Mouse (Mus musculus) layer of hippocampus, postnatal 36 days (tissue): ENCODE measurements at regions not wholly inside any gene's neighbourhood (a gene's known extent, or its start where the extent isn't known, plus 50 kb on each side); places are given as distances from the start of the nearest gene placed in this dataset.
"Not testable (repeated sequence)": the region's sequence is repeated elsewhere in the genome, so short reads cannot be mapped to it uniquely, and the experiment has no call there.

ENCODE experiments used
- DNase-seq, 2 experiments: peaks; one replicate each; pipeline ENCODE4 v3.0.0; 2022

GRCm38 (mm10) chr1:35875210-35875811 is 192.9 kb upstream of the Hs6st1 start:
- DNase-seq: no peak

- peak in 1 of 2 experiments; percentile 7 for DNase-seq
Measured at GRCm38 (mm10) chr1:35878426-35878825, 189.8 kb upstream of the Hs6st1 start.

DNA sequence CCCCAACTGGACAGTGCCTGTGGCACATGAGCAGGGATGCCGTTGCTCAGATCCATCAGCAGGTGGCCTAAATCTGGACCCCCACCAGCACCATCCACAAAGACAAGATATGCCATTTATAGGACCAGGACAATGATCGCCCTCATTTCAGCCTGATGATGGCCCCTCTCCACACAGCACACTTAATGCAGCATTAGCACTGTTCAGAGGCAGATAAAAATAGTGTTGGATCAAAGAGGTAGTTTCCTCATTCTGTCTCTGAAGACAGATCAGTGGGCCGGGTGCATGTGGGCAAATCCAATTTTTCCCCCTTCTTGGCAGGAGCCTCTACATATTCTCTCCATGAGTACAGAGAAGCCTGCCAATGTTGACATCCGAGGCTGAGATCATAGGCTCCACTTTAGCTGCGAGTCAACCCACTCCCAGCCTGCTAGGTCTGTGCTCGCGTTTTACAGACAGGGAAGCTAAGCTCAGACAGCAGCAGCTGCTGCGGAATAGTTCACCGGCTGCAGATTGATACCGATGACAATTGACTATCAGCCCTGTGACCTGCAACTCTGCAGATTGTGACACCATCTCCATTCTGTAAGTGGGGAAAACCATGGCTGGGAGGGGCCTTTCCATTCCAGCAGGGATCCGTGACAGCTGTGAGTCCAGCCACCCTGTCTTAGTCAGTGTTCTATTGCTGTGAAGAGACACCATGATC is 188.7 kb upstream of the Hs6st1 start:
- DNase-seq: peak; percentile 83 to 86

DNA sequence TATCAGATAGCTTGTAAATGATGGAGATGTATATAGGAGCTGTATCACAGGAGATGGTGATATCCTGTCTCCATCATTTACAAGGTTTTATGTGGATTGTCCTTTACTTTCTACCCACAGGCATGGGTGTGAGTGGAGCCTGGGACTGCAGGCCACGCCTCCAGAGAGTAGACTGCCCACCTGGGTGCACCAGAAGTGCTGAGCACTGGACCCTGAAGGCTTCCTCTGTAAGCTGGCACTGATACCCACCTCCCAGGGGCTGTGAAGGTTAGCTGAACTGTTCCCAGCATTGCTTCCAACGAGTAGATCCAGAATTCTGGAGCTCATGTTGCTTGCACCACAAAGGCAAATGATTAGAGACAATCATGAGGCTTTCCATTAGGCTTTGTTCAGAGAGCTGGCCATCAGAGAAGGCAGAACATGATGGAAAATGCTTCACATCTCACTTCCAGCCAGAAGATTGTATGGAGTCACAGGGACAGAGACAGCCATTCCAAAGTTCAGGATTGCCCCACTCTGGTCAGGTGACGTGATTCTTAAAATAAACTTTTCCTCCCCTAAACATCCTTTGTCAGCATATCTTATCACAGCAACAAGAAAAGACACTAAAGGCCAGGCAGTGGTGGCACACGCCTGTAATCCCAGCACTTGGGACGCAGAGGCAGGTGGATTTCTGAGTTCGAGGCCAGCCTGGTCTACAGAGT is 187.5 kb upstream of the Hs6st1 start:
- DNase-seq: no peak

GRCm38 (mm10) chr1:35881521-35881920 is 186.7 kb upstream of the Hs6st1 start:
- no peak for DNase-seq

DNA sequence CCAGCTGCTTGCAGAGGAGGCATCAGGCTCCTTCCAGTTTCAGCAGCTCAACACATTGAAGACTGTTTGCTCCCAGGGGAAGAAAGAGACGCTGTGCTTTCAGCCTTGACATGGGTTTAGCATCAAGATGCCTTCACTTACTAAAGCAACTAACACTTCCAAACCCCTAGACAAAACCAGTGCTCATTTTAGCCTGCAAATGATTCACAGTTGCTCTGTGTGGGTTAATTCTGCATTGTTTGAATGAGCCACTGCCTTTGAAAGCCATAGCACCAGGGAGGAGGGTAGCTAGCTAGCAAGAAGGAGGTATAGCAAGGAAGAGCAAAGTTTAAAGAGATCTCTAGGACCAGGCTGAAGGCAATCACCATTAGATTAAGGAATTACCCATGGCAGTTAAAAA is 186.1 kb upstream of the Hs6st1 start:
- DNase-seq: no peak

GRCm38 (mm10) chr1:35889731-35890499 is 178.3 kb upstream of the Hs6st1 start:
- no peak for DNase-seq

- no peak for DNase-seq
Measured at GRCm38 (mm10) chr1:35890500-35890900, 177.7 kb upstream of the Hs6st1 start.

DNA sequence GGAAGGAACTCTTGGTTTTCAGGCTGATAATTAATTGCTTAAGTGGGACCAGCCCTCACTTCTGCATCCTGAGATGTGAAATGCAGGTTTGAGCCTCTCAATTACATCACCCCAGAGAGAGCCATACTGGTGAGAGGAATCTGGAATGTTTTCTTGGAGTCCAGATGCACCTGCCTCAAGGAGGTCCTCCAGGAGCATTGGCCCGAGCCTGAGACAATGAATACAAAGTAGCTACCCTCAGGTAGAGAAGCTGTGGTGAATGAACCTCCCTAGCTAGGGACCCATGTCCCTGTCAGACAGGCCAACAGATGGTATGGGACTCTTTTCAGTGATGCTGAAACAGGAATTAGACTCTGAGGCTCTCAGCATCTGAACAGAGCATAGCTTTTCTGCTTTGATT is 168.7 kb upstream of the Hs6st1 start:
- no peak for DNase-seq

DNA sequence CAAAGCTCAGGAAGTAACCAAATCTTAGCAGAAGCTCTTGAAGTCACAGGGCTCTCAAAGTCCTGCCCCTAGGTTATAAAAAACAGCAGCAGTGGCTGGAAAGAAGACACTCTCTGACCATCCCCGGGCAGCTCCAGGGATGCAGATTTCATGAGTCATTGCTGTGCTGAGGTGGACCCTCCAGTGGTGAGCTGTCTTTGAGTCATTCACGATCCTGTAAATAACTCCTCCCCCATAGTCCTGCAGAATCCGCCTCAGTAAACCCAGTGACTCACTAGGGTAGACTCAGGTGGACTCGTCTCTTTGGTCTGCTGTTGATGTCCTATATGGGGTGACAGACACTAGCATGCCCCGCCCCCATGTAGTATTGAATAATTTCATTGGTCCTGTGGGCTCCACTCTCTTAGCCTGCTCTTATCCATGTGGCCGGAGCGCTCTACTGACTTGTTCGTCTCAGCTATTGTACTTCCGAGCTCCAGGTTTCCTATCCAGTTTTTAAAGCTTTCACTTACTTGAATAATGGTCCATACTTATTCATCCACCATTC is 164.1 kb upstream of the Hs6st1 start:
- DNase-seq: no peak

DNA sequence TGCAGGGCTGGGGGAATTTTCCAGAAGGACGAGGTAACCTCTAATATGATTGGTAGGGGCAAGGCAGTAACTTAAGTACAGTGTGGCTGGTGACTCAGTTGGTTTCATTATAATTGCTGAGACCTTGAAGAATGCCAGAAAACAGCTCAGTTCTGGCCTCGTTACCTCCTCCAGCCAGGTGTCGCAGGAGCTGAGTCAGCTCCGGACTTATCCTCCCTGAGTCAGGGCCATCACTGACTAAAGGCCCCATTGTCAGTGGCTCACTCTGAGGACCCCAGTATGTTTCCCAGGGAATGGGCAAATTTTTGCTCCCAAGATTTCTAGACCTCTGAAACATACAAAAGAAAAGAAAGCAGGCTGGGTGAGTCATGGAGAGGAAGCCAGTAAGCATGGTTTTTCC is 154.6 kb upstream of the Hs6st1 start:
- DNase-seq: no peak

DNA sequence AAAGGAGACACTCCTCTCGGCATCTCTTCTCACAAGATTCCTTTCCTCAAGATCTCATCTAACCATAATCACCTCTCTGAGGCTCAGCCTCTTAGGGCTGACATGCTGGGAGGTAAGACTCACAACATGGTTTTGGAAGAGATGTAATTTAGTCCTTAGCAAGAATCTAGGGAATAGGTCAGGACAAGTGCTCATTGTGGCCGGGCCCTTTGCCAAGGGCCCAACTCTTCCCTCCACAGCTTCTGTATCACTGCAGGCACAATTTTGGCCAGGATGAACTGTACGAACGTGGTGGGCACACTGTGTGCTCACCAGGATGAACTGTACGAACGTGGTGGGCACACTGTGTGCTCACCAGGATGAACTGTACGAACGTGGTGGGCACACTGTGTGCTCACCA is 154.0 kb upstream of the Hs6st1 start:
- DNase-seq: not testable (repeated sequence)

DNA sequence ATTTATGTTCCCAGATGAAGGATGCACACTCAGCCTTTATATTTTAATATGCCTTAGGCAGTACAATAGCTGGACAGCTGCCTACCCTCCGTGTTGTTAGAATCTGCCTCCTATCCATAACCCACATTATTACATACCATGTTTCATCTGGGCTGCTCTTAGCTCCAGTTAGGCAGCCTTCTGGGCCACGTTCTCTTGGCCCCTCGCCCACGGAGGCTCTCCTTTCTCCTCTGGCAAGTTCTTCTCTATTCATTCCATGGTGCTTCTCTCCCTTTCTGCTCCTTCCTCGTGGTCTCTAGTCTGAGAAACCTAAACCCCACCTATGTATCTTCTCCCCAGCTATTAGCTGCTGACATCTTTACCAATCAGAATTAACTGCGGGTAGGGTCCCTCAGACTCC is 152.7 kb upstream of the Hs6st1 start:
- DNase-seq: no peak

- DNase-seq: no peak
Measured at GRCm38 (mm10) chr1:35919840-35920734, 148.1 kb upstream of the Hs6st1 start.

DNA sequence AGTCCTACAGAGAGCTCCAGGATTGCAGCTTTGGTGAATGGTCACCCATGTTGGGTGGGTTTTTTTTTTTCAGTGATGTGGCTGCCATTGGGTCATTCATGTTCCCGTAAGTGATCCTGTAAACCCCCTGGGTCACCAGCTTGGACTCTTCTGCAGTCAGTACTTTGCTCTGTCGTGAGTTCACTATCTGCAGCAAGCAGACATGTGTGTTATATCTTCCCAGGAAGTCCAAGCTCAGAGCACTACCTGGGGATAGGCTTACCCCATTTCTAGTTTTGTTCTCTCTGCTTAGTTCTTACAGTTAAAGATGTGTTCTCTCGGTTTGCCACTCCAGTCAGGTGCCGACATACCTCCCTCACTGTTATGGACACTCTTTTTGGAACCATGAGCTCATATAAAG is 143.4 kb upstream of the Hs6st1 start:
- no peak for DNase-seq

GRCm38 (mm10) chr1:35925301-35925700 is 142.9 kb upstream of the Hs6st1 start:
- no peak for DNase-seq

DNA sequence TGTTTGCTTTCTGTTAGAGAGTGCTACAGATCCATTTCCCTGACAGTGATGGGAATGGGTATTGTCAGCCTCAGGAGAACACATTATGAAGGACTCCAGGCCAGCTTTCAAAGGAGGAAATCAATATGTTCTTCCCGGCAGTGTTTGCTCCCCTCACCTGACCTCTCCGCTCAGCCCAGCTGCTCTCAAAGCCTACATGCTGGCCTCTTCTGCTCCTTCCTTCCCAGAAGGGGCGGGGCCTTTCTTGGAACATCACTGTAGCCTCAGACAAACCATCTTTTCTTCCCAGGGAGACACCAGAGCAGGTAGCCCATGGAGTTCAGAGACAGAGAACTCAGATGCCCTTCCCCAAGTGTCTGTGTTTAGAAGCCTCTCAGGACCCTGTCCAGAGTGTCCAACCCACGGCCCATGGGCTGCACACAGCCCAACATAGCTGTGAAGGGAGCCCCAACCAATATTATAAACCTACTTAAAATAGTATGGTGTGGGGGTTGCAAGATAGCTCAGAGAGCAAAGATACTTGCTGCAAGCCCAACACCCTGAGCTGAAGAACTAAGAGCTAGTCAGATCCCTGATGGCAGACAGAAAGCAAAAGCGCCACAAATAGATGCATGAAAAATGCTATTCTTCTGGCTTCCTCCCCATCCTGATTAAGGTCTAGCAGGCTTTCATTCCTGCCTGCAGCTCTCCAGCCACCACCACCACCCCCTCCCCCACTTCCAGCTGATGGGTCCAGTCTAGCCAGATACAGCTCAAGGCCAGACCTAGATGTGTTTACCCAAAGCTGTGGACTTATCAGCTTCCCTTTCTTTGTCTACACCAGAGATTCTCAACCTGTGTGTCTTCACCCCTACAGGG is 141.8 kb upstream of the Hs6st1 start:
- DNase-seq: no peak

GRCm38 (mm10) chr1:35927049-35927415 is 141.2 kb upstream of the Hs6st1 start:
- no peak for DNase-seq

DNA sequence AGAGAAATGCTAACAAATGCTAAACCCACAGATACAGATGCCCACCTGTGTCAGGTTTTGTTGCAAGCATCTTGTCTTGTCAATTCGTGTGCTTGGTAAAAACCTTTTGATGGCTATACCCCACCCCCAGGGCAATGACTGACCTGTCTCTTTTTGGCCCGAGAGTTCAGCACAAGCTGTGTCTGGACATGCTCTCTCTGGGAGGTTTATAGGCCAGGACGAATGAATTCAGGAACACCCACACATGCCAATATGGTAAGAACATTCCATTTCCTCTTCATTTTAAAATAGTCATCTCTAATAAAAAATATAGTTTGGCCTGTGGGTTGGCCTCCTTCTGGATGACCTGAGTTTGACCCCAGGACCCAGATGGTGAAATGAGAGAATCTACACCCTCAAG is 137.8 kb upstream of the Hs6st1 start:
- no peak for DNase-seq

- no peak for DNase-seq
Measured at GRCm38 (mm10) chr1:35931056-35931455, 137.1 kb upstream of the Hs6st1 start.

DNA sequence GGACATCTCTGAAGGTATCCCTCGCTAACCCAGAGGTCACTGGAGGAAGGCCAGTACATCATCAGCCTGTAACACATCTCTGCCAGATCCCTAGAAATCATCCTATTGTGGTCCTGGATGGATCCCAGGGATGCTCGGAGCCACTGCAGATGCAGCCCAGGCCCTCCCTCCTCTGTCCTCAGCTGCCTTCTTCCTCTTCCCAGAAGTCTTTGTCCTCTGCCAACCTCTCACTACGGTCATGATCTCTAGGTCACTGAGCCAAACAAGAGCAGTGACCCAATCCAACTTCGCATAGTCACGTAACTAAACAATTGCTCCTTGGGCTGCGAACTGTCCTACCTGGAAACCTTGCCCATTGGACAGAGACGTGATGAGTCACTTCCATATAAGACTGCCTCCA is 134.7 kb upstream of the Hs6st1 start:
- no peak for DNase-seq
